Mouse (Mus musculus): Measurements from ENCODE around the gene Scai.

Scai gene

GRCm38 (mm10) chr2:39190561-39191056, at the start of gene Scai:
Gene Scai (minus strand): TSS chr2:39190734.
- DNase-seq, result peak; percentile 100

GRCm38 (mm10) chr2:39226731-39227130, 36.2 kb upstream of the Scai start:
- no peak for DNase-seq

DNA sequence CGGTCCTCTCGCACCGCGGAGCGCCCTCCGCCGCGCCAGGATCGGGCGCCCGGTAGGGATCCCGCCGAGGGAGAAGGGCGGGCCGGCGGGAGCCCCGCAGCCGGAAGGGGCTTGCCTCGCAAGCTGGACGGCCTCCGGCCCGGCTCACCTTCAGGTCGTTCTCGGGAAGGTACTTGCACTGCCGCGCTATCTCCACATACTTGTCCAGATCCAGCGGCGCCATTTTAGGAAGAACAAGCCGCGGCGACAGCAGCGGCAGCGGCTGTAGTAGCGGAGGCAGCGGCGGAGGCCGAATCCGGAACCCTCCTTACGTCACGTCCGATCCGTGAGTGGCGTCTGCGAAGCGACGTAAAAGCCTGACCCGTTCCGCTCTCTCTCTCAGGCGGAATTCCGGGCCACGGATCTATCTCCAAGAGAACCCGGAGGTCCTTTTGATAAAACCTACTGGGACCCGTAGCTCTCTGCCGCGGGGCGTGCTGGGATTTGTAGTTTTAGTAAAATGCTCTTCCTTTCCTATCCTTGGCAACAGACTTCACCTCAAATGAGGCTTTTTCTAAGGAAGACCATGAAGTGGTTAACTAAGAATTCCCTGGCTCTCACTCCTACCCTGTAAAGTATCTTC, 35.6 kb upstream of the Scai start, which contains the start of gene Ppp6c:
Gene Ppp6c (minus strand): TSS at position 433 of the 622 bp plus-strand sequence.
- peak; percentile 98 for DNase-seq

- peak; percentile 49 for DNase-seq
Observed at GRCm38 (mm10) chr2:39225331-39226018, 34.9 kb upstream of the Scai start.

GRCm38 (mm10) chr2:39224621-39225020, 34.1 kb upstream of the Scai start:
- DNase-seq, result no peak

DNA sequence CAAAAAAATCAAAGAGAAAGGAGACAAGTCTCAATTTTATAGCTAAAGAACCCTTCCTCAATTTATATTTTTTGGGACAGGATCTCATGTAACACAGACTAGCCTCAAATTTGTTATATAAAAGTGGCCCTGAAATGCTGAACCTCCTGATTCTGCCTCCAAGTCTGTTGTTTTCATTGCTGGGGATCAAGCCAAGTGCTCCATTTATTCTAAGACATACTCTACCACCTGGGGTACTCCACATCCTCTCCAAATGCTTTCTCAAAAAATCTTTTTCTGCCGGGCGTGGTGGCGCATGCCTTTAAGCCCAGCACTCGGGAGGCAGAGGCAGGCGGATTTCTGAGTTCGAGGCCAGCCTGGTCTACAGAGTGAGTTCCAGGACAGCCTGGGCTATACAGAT, 29.5 kb upstream of the Scai start:
- DNase-seq, result no peak

DNA sequence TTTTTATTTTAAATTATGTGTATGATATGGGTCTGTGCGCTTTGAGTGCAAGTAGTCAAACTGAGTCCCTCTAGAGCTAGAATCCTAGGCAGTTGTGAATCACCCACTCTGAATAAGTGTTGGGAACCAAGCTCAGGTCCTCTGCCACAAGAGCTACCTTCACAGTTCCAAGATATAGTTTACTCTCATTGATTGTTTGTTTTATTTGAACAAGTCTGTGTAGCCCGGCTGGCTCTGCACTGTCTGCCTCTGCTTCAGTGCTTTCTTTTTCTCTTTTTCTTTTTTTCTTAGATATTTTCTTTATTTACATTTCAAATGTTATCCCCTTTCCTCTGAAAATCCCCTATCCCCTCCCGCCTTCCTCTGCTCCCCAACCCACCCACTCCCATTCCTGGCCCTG, 28.5 kb upstream of the Scai start:
- DNase-seq, result no peak

DNA sequence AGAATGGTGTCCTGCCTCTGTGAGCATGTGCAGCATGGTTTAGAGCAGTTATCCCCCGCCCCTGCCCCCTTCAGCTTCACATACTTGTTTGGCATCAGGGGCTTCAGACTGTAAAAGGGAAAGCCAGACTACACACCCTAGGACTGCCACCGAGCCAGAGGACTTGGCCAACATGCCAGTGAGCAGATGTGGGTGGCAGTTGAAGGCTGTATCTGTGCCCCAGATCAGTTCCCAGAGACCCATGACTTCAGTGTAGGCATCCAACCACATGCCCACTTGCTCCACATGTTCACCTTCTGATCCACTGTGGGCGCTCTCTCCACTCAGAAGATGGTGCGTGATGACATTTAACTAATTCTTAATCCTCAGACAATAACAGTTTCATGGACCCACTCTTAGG, 26.6 kb upstream of the Scai start:
- DNase-seq, result no peak

DNA sequence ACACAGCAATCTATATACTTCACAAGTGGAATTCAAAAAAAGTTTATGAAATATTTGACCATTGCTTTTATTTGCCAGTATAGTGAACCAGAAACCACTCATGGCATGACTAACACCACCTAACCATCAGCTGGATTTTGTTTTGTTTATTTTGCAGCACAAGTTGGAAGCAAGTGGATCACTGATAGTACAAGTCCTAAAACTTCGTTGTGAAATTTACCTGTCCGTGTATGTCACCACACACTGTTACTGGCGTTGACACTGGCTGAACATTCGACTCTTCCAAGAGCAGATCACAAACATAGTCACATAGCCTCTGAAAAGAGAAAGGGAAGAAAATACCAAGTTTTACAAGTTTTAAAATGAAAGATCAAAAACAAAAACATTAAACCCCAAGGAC, 20.2 kb upstream of the Scai start:
- no peak for DNase-seq

DNA sequence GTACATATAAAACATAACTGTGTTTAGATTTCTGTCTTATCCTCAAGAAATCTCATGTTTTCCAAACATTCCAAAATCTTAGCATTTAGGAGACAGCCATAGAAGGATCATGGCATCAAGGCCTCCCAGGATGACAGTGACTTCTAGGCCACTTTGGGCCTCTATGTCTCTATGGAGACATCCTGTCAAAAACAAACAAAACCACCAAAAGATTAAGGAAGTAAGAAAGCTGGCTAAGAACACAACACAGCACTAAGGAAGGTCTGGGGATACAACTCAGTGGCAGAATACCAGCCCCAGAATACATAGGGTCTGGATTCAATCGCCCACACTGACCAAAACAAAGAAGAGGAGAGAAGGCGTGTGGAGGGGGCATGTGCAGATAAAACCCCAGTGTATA, 12.8 kb upstream of the Scai start:
- no peak for DNase-seq

GRCm38 (mm10) chr2:39194809-39195208, 4.3 kb upstream of the Scai start:
- no peak for DNase-seq

DNA sequence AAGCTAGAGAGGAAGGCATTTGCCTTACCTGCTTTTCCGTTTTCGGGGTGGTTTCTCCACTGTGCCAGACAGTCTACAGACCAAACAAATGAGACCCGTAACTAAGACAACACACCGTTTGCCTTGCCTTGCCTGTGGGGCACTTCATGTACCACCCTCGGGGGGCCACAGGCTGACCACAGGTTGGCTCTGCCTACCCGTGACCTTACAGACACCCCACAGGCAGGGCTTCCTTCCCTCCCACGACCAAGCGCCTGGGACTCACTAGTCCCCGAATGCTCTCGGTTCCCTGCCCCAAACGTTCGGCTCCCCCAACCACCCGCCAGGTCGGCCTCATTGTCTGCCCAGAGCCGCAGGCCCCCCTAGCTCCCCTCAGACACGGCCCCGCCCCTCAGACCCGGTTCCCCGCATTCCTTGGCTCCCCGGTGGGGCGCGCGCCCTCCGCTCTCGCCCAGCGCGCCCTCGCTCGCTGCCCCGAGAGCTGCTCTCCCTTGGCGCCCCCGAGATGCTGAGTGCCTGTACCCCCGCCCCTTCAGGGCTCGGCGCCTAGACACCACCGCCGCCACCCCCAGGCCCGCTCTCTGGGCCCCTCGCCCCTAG, 473 bp downstream of the Scai start:
- peak; percentile 19 for DNase-seq

DNA sequence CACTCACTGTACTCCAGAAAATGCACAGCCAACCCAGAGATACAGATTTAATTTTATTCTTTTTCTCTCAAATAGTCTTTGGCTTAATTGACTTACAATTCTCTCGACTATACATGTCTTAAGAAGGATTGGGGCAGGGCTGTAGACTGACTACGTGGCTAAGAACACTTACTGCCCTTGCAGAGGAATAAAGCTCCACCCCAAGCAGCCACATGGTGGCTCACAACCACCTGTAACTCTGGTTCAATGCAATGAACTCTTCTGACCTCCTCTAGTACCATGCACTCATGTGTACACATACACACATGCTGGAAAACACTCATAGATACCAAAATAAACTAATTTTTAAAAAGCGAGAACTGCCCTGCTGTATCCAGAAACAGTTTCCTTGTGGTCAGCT, 4.6 kb downstream of the Scai start:
- no peak for DNase-seq

- DNase-seq, result no peak
Observed at GRCm38 (mm10) chr2:39183587-39183986, 6.9 kb downstream of the Scai start.

GRCm38 (mm10) chr2:39160996-39161395, 29.5 kb downstream of the Scai start:
- DNase-seq, result no peak

DNA sequence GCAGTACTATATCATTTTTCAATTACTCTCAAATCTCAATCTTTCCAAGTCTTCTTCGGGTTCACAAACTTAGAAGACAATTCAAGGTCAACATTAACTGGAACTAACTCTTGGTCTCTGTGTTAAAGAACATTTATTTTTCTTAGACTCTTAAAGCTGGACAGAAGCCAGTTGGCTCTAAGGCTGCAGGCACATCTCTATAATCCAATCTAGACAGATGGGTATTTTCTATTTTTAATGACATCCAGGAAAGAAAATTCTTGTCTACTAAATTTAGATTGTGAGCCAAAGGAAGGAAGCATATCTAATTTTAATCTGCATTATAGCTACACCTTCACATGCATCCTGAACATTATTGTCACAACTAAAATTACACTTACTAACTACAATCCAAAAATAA, 32.6 kb downstream of the Scai start:
- DNase-seq, result no peak

DNA sequence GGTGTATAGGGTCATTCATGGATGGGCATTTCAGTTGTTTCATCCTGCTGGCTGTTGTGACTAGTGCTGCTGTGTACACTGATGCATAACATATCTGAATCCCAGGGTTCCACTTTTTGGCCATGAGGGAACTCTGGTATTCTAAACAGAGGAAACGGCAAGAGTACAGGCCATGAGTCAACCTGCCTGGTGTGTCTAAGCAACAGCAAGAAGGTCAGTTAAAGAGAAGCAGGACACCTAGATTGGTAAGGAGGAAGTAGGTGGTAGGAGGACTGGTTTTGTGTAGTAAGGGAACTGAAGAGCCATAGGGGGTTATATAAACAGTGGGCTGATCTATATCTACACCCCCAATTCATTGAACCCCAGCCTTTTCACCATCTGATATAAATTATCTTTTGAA, 33.7 kb downstream of the Scai start:
- DNase-seq, result no peak

GRCm38 (mm10) chr2:39150943-39151342, 39.6 kb downstream of the Scai start:
- DNase-seq, result no peak

DNA sequence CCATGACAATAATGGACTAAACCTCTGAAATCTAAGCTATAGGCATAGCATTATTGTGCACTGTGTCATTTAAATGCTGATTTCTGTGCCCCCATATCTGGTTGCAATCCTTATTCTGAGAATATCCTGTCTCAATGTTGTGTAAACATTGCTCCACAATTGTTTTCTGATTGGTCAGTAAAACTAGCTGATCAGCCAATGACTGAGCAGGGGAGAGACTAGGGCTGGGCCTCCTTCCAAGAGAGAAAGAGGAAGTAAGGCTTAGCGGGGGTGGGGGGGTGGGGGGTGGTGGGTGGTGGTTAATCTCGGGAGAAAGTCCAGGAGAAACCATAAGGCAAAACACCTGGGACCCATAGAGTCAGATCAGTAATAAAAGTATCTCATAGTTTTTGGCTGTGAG, 42.5 kb downstream of the Scai start:
- no peak for DNase-seq

DNA sequence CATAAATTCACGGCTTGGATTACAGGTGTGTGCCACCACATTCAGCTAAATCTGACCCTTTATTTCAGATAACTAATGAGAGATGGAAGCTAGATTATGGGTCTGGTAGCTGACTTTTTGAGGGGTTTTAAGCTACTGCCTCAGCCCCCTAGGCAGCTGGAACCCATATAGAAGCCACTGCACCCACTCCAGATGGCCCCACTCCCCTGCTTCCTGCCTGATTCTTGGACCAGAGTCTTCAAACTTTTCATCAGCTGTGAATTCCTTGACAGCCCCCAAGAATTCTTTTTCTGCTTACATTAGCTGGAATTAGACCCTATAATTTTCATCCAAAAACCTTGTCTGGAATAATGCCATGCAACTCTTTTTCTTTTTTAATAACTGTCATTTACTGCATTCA, 44.1 kb downstream of the Scai start:
- no peak for DNase-seq

DNA sequence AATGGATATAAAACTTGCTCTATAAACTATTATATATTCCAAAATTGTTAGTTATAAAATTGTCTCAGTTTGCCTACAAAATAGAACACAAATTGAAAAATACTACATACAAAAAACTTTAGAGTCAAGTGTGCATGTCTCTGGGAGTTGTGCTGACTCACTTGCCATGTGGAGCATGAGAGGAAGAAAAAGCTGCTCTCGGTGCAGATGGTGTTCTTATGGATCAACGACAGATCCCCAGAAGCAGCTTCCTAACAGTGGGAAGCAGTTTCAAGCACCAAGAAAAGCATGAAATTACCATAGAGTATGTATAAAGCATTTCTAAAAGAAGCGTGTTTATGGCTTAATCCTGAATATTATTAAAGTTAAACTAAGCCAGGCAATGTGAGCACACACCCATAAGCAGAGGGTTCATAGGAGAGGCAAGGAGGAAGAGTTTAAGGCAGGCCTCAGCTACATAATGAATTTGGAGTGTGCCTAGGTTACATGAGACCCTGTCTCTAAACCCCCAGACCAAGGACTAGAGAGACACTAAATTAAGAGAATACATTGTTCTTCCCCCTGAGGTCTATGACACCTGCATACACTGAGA, 48.1 kb downstream of the Scai start:
- no peak for DNase-seq

GRCm38 (mm10) chr2:39140586-39141455, 49.7 kb downstream of the Scai start:
- DNase-seq, result peak; percentile 6
